Comparison of ENCODE assay signal across 23 mouse cellular contexts in genomic region chr5:150125920-150126319, GRCm38 (mm10).
"Had no signal": no experiment of that assay in that cellular context is flagged by ENCODE, and none has a peak within 500 bp of the region (broad histone marks: within the 10 kb centered on the region; RNA-seq: fewer than 3 reads in every experiment).

No protein-coding gene starts in this region.

- H3K9me3 ChIP-seq: heart, embryonic 12.5 days; hindbrain, embryonic 10.5 days; hindbrain, embryonic 12.5 days; limb, embryonic 10.5 days; limb, embryonic 12.5 days; liver, embryonic 13.5 days had no signal

- H3K9ac ChIP-seq: heart, embryonic 12.5 days; hindbrain, embryonic 12.5 days; hindbrain, embryonic 14.5 days; limb, embryonic 12.5 days; liver, embryonic 13.5 days had no signal

- H3K36me3 ChIP-seq: heart, embryonic 12.5 days; hindbrain, embryonic 10.5 days; hindbrain, embryonic 12.5 days; limb, embryonic 10.5 days; limb, embryonic 12.5 days; liver, embryonic 13.5 days had no signal

- ATAC-seq: hindbrain, embryonic 16.5 days; intestine, postnatal 0 days had no signal

- H3K27me3 ChIP-seq: hindbrain, embryonic 12.5 days; limb, embryonic 12.5 days; liver, embryonic 13.5 days had no signal

- H3K27ac ChIP-seq: gastrocnemius, adult 2 months; heart, adult 2 months; hindbrain, embryonic 10.5 days; hindbrain, embryonic 12.5 days; hindbrain, embryonic 14.5 days; left cerebral cortex, adult 2 months; limb, embryonic 10.5 days; limb, embryonic 12.5 days; liver, embryonic 13.5 days had no signal

- H3K4me2 ChIP-seq: heart, embryonic 12.5 days; hindbrain, embryonic 12.5 days; hindbrain, embryonic 14.5 days; limb, embryonic 12.5 days; liver, embryonic 11.5 days; liver, embryonic 13.5 days had no signal

- DNase-seq: gastrocnemius, adult 2 months; gastrocnemius, postnatal 10 days; gastrocnemius, postnatal 25 days; heart, adult 2 months; heart, postnatal 10 days; heart, postnatal 4 days; kidney, adult 18-20 months; kidney, adult 8-10 months; kidney, postnatal 10 days; kidney, postnatal 25 days; kidney, postnatal 4 days; liver; liver, embryonic 13.5 days had no signal

- H3K4me1 ChIP-seq: hindbrain, embryonic 10.5 days; limb, embryonic 12.5 days; liver, embryonic 13.5 days had no signal

- H3K4me3 ChIP-seq: gastrocnemius, adult 2 months; heart, adult 2 months; heart, embryonic 12.5 days; hindbrain, embryonic 10.5 days; hindbrain, embryonic 12.5 days; left cerebral cortex, adult 2 months; limb, embryonic 10.5 days; limb, embryonic 12.5 days; liver, embryonic 13.5 days had no signal
